Mouse (Mus musculus): ENCODE measurements around the gene Olfm2.

Gene Olfm2

DNA sequence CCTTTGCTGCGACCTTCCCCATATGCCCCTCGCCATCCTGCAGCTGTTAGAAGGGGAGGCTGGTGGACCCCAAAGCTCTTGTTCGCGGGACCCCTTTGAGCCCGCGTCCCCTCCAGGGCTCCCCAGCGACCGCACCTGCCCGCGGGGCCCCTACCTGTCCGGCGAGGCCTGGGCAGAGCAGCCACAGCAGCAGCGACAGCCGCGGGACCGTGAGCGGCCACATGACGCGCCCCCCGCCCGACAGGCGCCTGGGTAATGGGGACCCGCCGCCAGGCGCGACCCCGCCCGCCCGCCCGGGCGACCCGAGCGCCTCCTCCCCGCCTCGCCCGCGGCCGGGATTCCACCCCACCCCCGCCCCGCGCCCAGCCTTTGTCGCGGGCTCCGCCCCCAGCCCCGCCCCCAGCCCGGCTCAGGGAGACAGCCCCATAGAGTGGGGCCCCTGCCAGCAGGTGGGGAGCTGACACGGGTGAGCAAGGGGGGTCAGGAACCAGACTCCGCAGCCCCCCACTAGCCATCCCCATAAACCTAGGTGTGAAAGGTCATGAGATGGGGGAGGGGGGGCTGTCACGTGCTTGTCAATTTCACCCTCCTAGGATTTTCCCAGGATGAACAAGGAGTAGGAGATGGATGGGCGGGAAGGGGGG, at the start of gene Olfm2:
Olfm2 (minus strand) TSS at position 333 of the 644 bp plus-strand sequence.
- no peak for DNase-seq (ENCODE audit: low spot score in 2 of 2)

- DNase-seq (ENCODE audit: low spot score in 2 of 2): no peak
Measured at GRCm38 (mm10) chr9:20794108-20794806, 48.1 kb upstream of the Olfm2 start.

DNA sequence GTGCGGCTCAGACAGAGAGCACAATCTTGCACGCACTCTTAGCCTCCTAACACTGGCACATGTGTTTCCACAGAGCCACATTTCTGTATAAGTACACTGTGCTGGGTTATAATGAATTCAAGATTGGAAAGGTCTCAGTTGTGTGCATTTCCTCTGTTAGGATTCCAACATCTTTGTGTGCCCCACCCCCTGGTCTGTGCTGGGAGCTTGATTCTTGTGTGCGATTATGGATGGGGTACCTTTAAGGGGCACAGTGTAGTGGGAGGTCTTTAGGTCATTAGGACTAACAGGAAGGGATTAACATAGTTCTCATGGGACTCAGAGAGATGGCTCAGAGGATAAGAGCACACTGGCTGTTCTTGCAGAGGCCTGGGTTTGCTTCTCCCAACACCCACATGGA, 44.2 kb upstream of the Olfm2 start:
- DNase-seq (ENCODE audit: low spot score in 2 of 2): no peak

DNA sequence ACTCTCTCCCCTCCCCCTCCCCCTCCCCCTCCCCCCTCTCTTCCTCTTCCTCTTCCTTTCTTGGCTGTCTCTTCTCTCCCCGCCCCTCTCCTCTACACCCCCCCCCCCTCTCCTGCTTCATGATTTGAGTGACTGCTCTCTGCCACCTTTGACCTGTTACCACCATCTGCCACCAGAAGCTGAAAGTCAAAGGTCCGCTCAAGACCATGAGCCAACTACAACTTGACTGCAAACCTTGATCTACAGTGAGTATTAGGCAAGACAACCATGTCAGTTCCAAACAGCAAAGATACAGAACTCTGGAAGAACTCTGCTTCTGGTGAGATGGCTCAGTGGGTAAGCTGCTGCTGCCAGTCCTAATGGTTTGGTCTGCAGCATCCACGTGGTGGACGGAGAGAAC, 43.5 kb upstream of the Olfm2 start:
- no peak for DNase-seq (ENCODE audit: low spot score in 2 of 2)

DNA sequence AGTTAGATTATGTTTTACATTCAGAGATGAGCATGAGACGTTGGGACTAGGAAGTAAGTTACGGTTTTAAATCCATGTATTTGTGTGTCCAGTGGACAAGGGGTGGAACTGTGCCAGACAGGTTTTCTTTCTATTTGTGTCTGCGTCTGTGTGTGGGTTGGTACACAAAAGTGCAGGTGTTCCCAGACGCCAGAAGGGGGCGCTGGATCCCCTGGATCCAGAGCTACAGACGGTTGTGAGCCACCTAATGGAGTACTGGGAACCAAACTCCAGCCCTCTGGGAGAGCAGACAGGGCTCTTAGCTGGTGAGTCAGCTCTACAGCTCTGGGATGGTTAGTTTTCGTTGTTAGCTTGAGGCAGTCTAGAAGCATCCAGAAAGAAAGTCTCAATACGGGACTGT, 41.8 kb upstream of the Olfm2 start:
- DNase-seq (ENCODE audit: low spot score in 2 of 2): no peak

DNA sequence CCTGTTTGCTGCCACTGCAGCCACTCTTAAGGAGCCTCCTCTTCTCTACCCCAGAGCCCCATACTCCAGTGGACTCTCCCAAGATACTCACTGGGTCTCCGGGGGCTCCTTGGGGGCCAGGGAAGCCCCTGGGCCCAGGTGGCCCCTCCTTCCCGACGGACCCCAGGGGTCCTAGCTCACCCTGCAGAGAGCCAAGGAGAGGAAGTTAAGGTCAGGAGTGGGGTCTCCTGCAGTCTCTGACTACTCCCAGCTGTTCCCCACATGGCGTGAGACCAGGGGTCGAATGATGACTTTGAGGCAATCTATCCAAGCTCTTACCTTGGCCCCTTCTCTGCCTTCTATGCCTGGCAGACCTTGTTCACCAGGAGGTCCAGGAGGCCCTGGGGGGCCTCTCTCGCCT, 38.9 kb upstream of the Olfm2 start:
- no peak for DNase-seq (ENCODE audit: low spot score in 2 of 2)

DNA sequence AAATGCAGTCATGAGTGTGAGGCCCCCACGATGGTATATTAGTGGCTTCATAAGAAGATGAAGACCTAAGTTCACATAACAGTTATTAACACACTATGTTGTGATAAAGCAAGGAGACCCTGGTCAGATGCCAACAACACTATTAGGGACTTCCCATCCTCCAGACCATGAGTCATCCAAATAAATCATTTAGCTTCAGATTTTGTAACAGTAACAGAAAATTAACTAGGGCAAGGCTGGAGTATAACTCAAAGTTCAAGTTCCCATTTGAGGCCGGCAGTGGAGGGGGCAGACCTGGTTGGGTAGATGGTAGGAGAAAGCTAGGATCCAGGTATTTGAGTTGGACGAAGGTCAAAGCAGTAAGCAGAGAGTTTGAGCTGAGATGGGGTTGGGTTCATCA, 35.1 kb upstream of the Olfm2 start:
- no peak for DNase-seq (ENCODE audit: low spot score in 2 of 2)

DNA sequence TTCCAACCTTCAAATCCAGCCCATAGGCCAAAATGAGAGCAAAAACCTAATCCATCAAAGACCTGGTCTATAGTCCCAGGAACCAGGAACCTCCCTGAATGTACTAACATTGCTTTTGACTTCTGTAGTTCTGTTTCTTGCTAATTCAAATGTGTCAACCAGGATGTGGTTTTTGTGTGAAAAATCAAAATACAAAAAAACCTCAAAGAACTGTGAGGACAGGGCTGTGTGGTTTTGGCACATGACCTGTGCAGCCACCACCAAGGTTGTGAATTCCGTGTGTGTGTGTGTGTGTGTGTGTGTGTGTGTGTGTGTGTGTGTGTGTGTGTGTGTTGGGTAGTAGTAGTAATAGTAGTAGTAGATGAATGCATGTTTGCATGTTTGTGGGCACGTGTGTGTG, 19.1 kb upstream of the Olfm2 start:
- DNase-seq (ENCODE audit: low spot score in 2 of 2): no peak

DNA sequence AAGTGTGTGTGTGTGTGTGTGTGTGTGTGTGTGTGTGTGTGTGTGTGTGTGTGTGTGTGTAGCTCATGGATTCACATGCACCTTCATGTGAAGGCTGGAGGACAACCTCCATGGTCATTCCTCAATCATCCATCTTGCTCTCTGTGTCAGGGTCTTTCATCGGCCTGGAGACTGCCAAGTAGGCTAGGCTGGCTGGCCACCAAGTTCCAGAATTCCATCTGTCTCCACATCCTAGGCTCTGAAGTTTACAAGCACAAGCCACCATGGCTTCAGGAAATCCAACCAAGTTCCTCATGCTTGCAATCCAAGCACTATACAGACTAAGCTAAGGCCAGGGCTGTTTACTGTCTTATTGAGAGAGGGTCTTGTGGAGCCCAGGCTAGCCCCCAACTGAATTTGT, 16.9 kb upstream of the Olfm2 start:
- DNase-seq (ENCODE audit: low spot score in 2 of 2): no peak

DNA sequence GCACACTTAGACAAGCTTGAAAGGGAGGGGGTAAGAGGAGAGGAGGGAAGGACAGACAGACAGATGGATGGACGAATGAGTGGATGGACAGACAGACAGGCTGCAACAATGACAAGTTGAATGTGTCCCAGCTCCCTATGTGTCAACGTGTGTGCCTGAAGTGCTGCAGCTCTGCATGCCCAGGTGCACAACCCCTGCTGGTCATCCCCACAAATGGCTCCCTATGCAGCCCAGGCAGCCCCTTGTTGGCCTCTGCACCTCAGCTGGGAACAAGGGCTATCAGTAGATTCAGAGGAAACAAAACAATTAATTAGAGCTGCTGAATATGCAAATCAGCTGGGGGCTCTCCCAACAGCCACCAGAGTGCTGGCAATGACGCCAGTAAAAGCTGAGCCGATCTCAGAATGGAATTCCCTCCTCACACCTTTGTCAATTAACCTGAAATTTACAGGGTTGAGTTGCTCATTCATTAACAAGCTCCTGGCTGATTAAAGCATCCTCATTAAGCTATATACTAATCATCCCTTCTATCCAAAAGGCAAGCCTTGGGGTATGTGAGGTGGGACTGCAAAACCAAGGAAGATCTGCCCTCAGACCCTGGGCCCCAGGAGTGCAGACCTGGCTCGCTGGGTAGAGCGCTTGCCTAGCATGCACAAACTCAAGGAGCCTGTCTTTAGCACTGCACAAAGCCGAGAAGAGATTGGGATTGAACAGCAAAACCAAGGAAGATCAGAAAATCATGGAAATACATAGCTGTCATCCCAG, 16.2 kb upstream of the Olfm2 start:
- DNase-seq (ENCODE audit: low spot score in 2 of 2): no peak

GRCm38 (mm10) chr9:20761388-20761787, 15.2 kb upstream of the Olfm2 start:
- DNase-seq (ENCODE audit: low spot score in 2 of 2): no peak

- no peak for DNase-seq (ENCODE audit: low spot score in 2 of 2)
Measured at GRCm38 (mm10) chr9:20760813-20761212, 14.7 kb upstream of the Olfm2 start.

DNA sequence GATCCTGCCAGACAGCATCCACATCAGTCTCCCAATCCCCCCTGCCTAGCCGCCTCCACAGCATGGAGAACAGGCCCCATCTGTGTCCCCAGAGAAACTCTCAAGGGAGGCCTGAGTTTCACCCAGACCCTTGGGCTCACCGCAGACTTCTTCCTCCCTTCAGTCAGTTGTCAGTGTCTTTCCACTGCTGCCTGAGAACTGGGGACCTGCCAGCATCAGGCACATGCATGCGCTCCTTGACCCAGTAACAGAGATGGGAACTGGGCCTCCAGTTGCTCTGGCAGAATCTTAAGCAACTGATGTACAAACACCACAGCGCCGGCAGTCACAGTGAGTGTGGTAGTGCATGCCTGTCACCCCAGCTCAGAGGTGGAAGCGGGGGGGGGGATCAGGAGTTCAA, 12.7 kb upstream of the Olfm2 start:
- no peak for DNase-seq (ENCODE audit: low spot score in 2 of 2)

GRCm38 (mm10) chr9:20758243-20758642, 12.1 kb upstream of the Olfm2 start:
- no peak for DNase-seq (ENCODE audit: low spot score in 2 of 2)

DNA sequence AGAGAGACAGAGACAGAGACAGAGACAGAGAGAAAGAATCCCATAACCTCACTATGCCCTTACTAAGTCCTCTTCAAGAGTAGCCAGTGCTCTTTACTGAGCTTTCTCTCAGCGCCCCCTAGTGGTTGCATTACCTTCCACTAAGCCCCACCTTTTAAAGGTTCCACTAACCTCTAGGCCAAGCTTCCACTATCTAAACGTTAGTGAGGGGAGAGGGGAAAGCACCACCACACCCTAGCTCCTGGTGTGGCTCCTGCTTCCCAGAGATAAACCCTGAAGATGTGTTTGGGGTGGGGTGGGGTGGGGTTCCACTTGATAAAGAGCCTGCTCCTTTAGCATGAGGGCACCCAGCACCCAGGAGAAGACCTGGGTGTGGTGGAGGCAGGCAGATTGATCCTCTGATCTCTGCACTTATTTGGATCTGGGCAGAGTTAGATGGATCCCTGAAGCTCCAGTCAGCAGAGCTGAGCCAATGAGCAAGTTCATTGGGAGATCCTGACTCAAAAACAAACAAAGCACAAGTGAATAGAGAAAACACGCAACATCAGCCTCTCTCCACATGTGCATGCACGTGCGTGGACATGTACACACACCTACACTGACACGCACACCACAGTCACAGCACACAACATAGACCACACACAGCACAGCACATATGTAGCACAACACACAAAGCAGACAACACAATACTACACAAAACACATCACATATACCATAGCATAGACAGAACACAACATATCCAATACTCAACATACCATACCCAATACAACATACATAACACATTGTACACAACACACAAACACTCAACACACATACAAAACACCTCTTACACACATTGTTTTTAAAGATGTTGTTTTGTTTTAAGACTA, 11.2 kb upstream of the Olfm2 start:
- DNase-seq (ENCODE audit: low spot score in 2 of 2): peak; percentile 21 to 71

GRCm38 (mm10) chr9:20756081-20756700, 10.0 kb upstream of the Olfm2 start:
- no peak for DNase-seq (ENCODE audit: low spot score in 2 of 2)

DNA sequence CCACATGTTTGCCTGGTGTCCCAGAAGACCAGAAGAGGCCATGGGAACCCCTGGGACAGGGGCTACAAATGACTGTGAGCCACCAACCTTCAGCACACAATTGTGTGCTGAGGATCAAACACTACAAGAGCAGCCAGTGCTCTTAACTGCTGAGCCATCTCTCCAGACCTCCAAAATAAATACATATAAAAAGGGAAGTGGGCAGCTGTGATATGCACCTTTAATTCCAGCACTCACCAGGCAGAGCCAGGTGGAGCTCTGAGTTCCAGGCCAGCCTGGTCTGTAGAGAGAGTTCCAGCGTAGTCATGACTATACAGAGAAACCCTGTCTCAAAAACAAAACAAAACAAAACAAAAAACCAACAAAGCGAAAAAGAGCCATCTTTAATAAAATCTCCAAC, 8.2 kb upstream of the Olfm2 start:
- DNase-seq (ENCODE audit: low spot score in 2 of 2): no peak

DNA sequence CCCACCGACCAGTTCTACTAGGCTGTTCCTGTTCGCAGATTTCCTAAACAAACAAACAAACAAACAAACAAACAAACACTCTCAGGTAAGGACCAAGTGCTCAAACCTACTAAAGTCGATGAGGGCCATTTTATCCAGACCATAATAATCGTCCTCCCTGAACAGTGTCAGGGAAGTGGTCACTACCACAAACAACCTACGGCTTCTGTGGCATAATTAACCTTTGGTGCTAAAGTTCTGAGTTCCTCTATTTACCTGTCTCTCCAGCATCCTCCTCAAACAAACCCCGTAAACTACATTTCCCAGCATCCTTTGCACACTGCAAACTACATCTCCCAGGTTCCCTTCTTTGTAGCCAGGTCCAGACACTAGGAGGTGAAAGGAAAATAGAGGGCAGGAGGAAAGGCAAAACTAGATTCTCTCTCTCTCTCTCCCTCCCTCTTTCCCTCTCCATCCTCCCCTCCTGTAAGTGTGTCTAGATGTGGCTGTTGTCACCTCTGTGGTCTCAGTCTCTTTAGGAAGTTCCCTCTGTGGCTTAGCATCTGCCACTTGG, 5.4 kb upstream of the Olfm2 start:
- DNase-seq (ENCODE audit: low spot score in 2 of 2): no peak

GRCm38 (mm10) chr9:20749213-20749612, 3.1 kb upstream of the Olfm2 start:
- no peak for DNase-seq (ENCODE audit: low spot score in 2 of 2)

DNA sequence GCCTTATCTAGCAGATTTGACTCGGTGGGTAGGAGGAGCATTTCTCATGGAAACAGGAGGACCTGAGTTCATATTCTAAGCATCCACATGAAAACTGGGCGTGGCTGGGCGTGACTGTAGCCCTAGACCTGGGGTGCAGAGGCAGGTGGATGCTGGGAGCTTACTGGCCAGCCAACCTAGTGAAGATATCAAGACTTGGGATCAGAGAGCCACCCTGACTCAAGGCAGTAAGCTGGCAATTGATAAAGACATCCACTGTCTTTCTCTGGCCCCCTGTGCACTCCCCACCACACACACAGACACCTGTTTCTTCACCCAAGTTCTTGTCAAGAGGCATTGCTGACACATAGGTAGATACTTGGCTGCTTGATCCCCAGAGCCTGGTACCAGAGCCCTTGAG, 2.4 kb upstream of the Olfm2 start:
- no peak for DNase-seq (ENCODE audit: low spot score in 2 of 2)

- no peak for DNase-seq (ENCODE audit: low spot score in 2 of 2)
Measured at GRCm38 (mm10) chr9:20747682-20748081, 1.5 kb upstream of the Olfm2 start.

All from spleen, postnatal 14 days (tissue).